Mouse (Mus musculus) embryonic facial prominence, embryonic 15.5 days (tissue): Measurements from ENCODE around the gene Cyp20a1. TPM values are rescaled to one million over a fixed set of nuclear protein-coding genes. Genes with fewer than 3 reads are reported as not detected.

Source experiments
- ATAC-seq: fragments of 200-750 bp; cut with Nextera tagmentation; 2 replicates; pipeline ENCODE4 v1.8.0; 2017; ENCODE audit warnings: low read depth, moderate TSS enrichment; ENCODE audit not compliant: insufficient number of reproducible peaks, low FRiP score, low TSS enrichment
- H3K27ac ChIP-seq: fragments of 300-500 bp; sonication (generic); replicated peaks from 2 replicates; pipeline ENCODE4 v1.5.1; 2015; ENCODE audit warnings: mild to moderate bottlenecking, inconsistent platforms
- H3K27me3 ChIP-seq: fragments of 300-500 bp; sonication (generic); 2 replicates; pipeline ENCODE4 v1.6.1; 2015; ENCODE audit warnings: inconsistent platforms
- H3K36me3 ChIP-seq: fragments of 300-500 bp; sonication (generic); 2 replicates; pipeline ENCODE4 v1.6.1; 2015; ENCODE audit warnings: mild to moderate bottlenecking, inconsistent platforms
- H3K4me1 ChIP-seq: fragments of 300-500 bp; sonication (generic); 2 replicates; pipeline ENCODE4 v1.6.1; 2015; ENCODE audit warnings: inconsistent platforms
- H3K4me2 ChIP-seq: fragments of 300-500 bp; sonication (generic); replicated peaks from 2 replicates; pipeline ENCODE4 v1.6.1; 2015; ENCODE audit warnings: mild to moderate bottlenecking, inconsistent platforms
- H3K4me3 ChIP-seq: fragments of 300-500 bp; sonication (generic); replicated peaks from 2 replicates; pipeline ENCODE4 v1.5.1; 2015; ENCODE audit warnings: mild to moderate bottlenecking, inconsistent platforms
- H3K9ac ChIP-seq: fragments of 300-500 bp; sonication (generic); 2 replicates; pipeline ENCODE4 v1.6.1; 2015; ENCODE audit warnings: inconsistent platforms
- H3K9me3 ChIP-seq: fragments of 300-500 bp; sonication (generic); replicated peaks from 2 replicates; pipeline ENCODE4 v1.6.1; 2016; ENCODE audit warnings: inconsistent platforms
- WGBS: fragments of 180-500 bp; shearing (Covaris S2); methylation state at CpG from one replicate; pipeline ENCODE4 v1.1.7; 2015; 5-methylcytosine and 5-hydroxymethylcytosine counted together
- polyA plus RNA-seq: library from polyadenylated mRNA; unstranded; fragments of >200 nt; fragmentation: Nextera tagmentation; extraction: Ambion mirVana; gene quantifications from 2 replicates; pipeline ENCODE4 v1.2.1, GENCODE M21; 2015

Cyp20a1 gene
- polyA plus RNA-seq, 1 experiment from 2014 or later = 30.5 TPM

GRCm38 (mm10) chr1:60408501-60409167 lies 65.5 kb downstream of the Cyp20a1 start:
- Histone ChIP-seq H3K27ac (peak overlapping the region; percentile 94), H3K27me3 (no peaks in the 10 kb centered on the region), H3K36me3 (no peaks in the 10 kb centered on the region), H3K4me2 (peak overlapping the region; percentile 63), H3K4me1 (peaks cover 5% of the 10 kb centered on the region), H3K9me3 (no peaks in the 10 kb centered on the region), H3K9ac (peak overlapping the region; percentile 48), H3K4me3 (peak overlapping the region; percentile 97)
- WGBS = 10% methylated on average over 13 of the region's 13 CpGs
- ATAC-seq = peak; percentile 20; the same call in 1 of the 2 replicates

GRCm38 (mm10) chr1:60409168-60409828 lies 66.2 kb downstream of the Cyp20a1 start, which contains the start of gene Abi2:
TSS of gene Abi2 (plus strand) at chr1:60409619.
- Histone ChIP-seq H3K9me3 (no peaks in the 10 kb centered on the region), H3K4me1 (peaks cover 5% of the 10 kb centered on the region), H3K27me3 (no peaks in the 10 kb centered on the region), H3K27ac (peak within 1 kb of the TSS; percentile 94), H3K4me2 (peak within 1 kb of the TSS; percentile 63), H3K9ac (peak within 1 kb of the TSS; percentile 85), H3K36me3 (no peaks in the 10 kb centered on the region), H3K4me3 (peak within 1 kb of the TSS; percentile 97)
- peak; percentile 95 for ATAC-seq
- WGBS = under 1% methylated on average over 68 of the region's 69 CpGs

- Histone ChIP-seq H3K9me3 (no peaks in the 10 kb centered on the region), H3K36me3 (no peaks in the 10 kb centered on the region), H3K4me2 (peak overlapping the region; percentile 63), H3K9ac (peak overlapping the region; percentile 85), H3K4me3 (peak overlapping the region; percentile 97), H3K4me1 (peaks cover 5% of the 10 kb centered on the region), H3K27me3 (no peaks in the 10 kb centered on the region), H3K27ac (peak overlapping the region; percentile 94)
- peak; percentile 74 for ATAC-seq
- WGBS = under 1% methylated on average over 49 of the region's 54 CpGs
Observed at GRCm38 (mm10) chr1:60409928-60410817, 67.0 kb downstream of the Cyp20a1 start.

GRCm38 (mm10) chr1:60416724-60417123 lies 73.6 kb downstream of the Cyp20a1 start:
- Histone ChIP-seq H3K36me3 (no peaks in the 10 kb centered on the region), H3K9ac (no peak overlapping the region), H3K4me2 (0 out of 2 replicates have a peak overlapping the region, but pooled peaks have one; percentile 1), H3K9me3 (no peaks in the 10 kb centered on the region), H3K4me1 (peaks cover 7% of the 10 kb centered on the region; the same call in 1 of the 2 replicates), H3K27ac (no peak overlapping the region; the same call in 1 of the 2 replicates), H3K27me3 (no peaks in the 10 kb centered on the region), H3K4me3 (no peak overlapping the region)
- 28% methylated on average over 3 of the region's 3 CpGs for WGBS
- no peak for ATAC-seq

GRCm38 (mm10) chr1:60423882-60424281 lies 80.8 kb downstream of the Cyp20a1 start:
- Histone ChIP-seq H3K4me1 (no peaks in the 10 kb centered on the region), H3K4me3 (no peak overlapping the region), H3K4me2 (no peak overlapping the region), H3K9me3 (no peaks in the 10 kb centered on the region), H3K9ac (no peak overlapping the region), H3K36me3 (no peaks in the 10 kb centered on the region), H3K27me3 (no peaks in the 10 kb centered on the region), H3K27ac (no peak overlapping the region)
- no peak for ATAC-seq
- WGBS = 82% methylated on average over 1 of the region's 1 CpGs

- no peaks in the 10 kb centered on the region for H3K36me3 ChIP-seq
- 92% methylated on average over 2 of the region's 2 CpGs for WGBS
- no peak overlapping the region for H3K4me3 ChIP-seq
- H3K27ac ChIP-seq = no peak overlapping the region
- H3K9me3 ChIP-seq = no peaks in the 10 kb centered on the region
- ATAC-seq = no peak
- no peak overlapping the region for H3K9ac ChIP-seq
- no peaks in the 10 kb centered on the region for H3K4me1 ChIP-seq
- H3K27me3 ChIP-seq = no peaks in the 10 kb centered on the region
- H3K4me2 ChIP-seq = no peak overlapping the region
Observed at GRCm38 (mm10) chr1:60428341-60428740, 85.2 kb downstream of the Cyp20a1 start.

GRCm38 (mm10) chr1:60428932-60429331 lies 85.8 kb downstream of the Cyp20a1 start:
- Histone ChIP-seq H3K4me2 (no peak overlapping the region), H3K9ac (no peak overlapping the region)
- ATAC-seq = no peak

GRCm38 (mm10) chr1:60431531-60431930 lies 88.4 kb downstream of the Cyp20a1 start:
- Histone ChIP-seq H3K9ac (no peak overlapping the region), H3K4me3 (no peak overlapping the region), H3K27me3 (no peaks in the 10 kb centered on the region), H3K4me2 (no peak overlapping the region), H3K9me3 (no peaks in the 10 kb centered on the region), H3K27ac (no peak overlapping the region), H3K36me3 (no peaks in the 10 kb centered on the region), H3K4me1 (no peaks in the 10 kb centered on the region)
- whole genome bisulfite sequencing = 95% methylated on average over 5 of the region's 5 CpGs
- ATAC-seq = no peak

More at GRCm38 (mm10) chr1:60428932-60429331, 85.8 kb downstream of the Cyp20a1 start:
- Histone ChIP-seq H3K9me3 (no peaks in the 10 kb centered on the region), H3K4me3 (no peak overlapping the region), H3K4me1 (no peaks in the 10 kb centered on the region), H3K36me3 (no peaks in the 10 kb centered on the region), H3K27me3 (no peaks in the 10 kb centered on the region), H3K27ac (no peak overlapping the region)
- WGBS = 83% methylated on average over 2 of the region's 2 CpGs

GRCm38 (mm10) chr1:60432497-60432896 lies 89.4 kb downstream of the Cyp20a1 start:
- no peak overlapping the region for H3K4me3 ChIP-seq
- WGBS = 32% methylated on average over 1 of the region's 1 CpGs
- no peak overlapping the region for H3K27ac ChIP-seq
- no peak for ATAC-seq
- H3K9me3 ChIP-seq = no peaks in the 10 kb centered on the region
- no peak overlapping the region for H3K4me2 ChIP-seq
- no peaks in the 10 kb centered on the region for H3K36me3 ChIP-seq
- H3K27me3 ChIP-seq = no peaks in the 10 kb centered on the region
- no peaks in the 10 kb centered on the region for H3K4me1 ChIP-seq
- H3K9ac ChIP-seq = no peak overlapping the region
